Mouse (Mus musculus) frontal cortex, adult 2 months (tissue): ENCODE measurements around the gene Ccdc148. TPM values are rescaled to one million over a fixed set of nuclear protein-coding genes. Genes with fewer than 3 reads are reported as not detected.

ENCODE experiments used
- DNase-seq, 2 experiments: peaks; one replicate each; pipeline ENCODE4 v3.0.0; 2022; ENCODE audit warnings: low spot score in 1 of 2; ENCODE audit errors: extremely low spot score in 1 of 2
- polyA plus RNA-seq: library from polyadenylated mRNA; depleted of rRNA; stranded (reverse); fragments of >200 nt; gene quantifications from 2 replicates; pipeline ENCODE4 v1.2.3, GENCODE M21; 2012; rRNA removed

The Ccdc148 gene
- polyA plus RNA-seq, result 6.6 and 7.6 TPM in 2 replicates

GRCm38 (mm10) chr2:59160605-59160963 lies at the start of gene Ccdc148, which contains the start of gene Pkp4:
Ccdc148 (minus strand) TSS chr2:59160683.
Pkp4 (plus strand) TSS chr2:59160850.
- DNase-seq, result peak; percentile 89 to 94

GRCm38 (mm10) chr2:59208276-59208675 lies 47.8 kb upstream of the Ccdc148 start:
- DNase-seq, result no peak

GRCm38 (mm10) chr2:59207725-59208124 lies 47.2 kb upstream of the Ccdc148 start:
- no peak for DNase-seq

- no peak for DNase-seq
These were observed 46.8 kb upstream of the Ccdc148 start for GRCm38 (mm10) chr2:59207240-59207639.

- DNase-seq, result no peak
These were observed 45.7 kb upstream of the Ccdc148 start for GRCm38 (mm10) chr2:59206190-59206589.

GRCm38 (mm10) chr2:59205092-59205491 lies 44.6 kb upstream of the Ccdc148 start:
- DNase-seq, result peak in 1 of 2 experiments; percentile 49

- no peak for DNase-seq
These were observed 43.3 kb upstream of the Ccdc148 start for GRCm38 (mm10) chr2:59203627-59204425.

- DNase-seq, result no peak
These were observed 42.4 kb upstream of the Ccdc148 start for GRCm38 (mm10) chr2:59202930-59203329.

GRCm38 (mm10) chr2:59200511-59200910 lies 40.0 kb upstream of the Ccdc148 start:
- no peak for DNase-seq

GRCm38 (mm10) chr2:59199476-59199976 lies 39.0 kb upstream of the Ccdc148 start:
- DNase-seq, result no peak

- DNase-seq, result no peak
These were observed 36.7 kb upstream of the Ccdc148 start for GRCm38 (mm10) chr2:59197156-59197555.

GRCm38 (mm10) chr2:59193117-59193516 lies 32.6 kb upstream of the Ccdc148 start:
- DNase-seq, result no peak

- DNase-seq, result no peak
These were observed 31.0 kb upstream of the Ccdc148 start for GRCm38 (mm10) chr2:59191466-59191865.

GRCm38 (mm10) chr2:59190186-59190585 lies 29.7 kb upstream of the Ccdc148 start:
- DNase-seq, result no peak

GRCm38 (mm10) chr2:59189661-59190185 lies 29.2 kb upstream of the Ccdc148 start:
- DNase-seq, result no peak

GRCm38 (mm10) chr2:59188306-59188705 lies 27.8 kb upstream of the Ccdc148 start:
- DNase-seq, result no peak

- no peak for DNase-seq
These were observed 26.5 kb upstream of the Ccdc148 start for GRCm38 (mm10) chr2:59186966-59187365.

GRCm38 (mm10) chr2:59186122-59186521 lies 25.6 kb upstream of the Ccdc148 start:
- DNase-seq, result no peak

GRCm38 (mm10) chr2:59184107-59185064 lies 23.9 kb upstream of the Ccdc148 start:
- no peak for DNase-seq

GRCm38 (mm10) chr2:59183541-59183940 lies 23.1 kb upstream of the Ccdc148 start:
- DNase-seq, result no peak
